Mouse (Mus musculus): ENCODE measurements around the gene Hoxa2. TPM values are rescaled to one million over a fixed set of nuclear protein-coding genes. Genes with fewer than 3 reads are reported as not detected.

Hoxa2 gene
- total RNA-seq, 2 experiments from 2014 or later: not detected

DNA sequence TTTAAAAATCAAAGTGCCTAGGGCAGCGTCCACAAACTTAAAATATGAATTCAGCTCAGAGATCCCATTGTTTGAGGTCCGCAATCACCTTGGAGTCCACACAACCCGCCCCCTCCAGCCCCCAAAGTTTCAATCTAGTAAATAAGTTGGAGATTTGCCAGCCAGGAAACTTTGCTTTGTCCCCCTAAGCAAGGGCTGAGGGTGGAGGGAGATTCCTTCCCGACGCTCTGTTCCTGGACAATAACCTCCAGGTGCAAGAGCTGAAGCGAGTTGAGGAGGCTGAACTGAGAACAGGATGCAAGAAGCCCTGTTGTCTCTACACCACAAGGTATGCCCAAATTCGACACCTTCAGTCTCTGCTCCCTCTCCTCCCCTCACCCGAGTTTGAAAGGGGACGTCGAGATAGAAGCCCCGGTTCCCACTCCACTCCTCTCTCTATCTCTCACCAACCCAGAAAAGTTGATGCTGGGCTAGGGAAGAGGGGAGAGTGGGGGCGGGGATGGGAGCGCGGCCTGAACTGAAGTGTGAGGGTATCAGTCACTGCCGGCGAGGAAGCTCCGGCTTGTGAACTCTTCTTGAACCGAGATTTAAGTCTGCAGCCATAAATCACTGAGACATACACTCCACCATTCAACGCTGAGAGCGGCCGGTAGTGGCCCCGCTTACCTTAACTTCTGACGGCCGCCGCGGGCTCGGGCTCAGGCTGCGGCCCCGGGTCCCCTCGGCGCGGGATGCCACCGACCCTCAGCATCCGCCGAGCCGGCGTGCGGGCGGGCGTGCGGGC lies 10.5 kb upstream of the Hoxa2 start:
- no peak for TF ChIP-seq CTCF (IDR thresholded peaks at IDR 0.05)
- Histone ChIP-seq H3K27ac (no peak overlapping the region), H3K4me3 (no peak overlapping the region)
- no peak for DNase-seq (ENCODE audit: extremely low spot score in 1 of 2, low spot score in 2 of 2)
- intact Hi-C loops (cut with DNase I): no loop called here

DNA sequence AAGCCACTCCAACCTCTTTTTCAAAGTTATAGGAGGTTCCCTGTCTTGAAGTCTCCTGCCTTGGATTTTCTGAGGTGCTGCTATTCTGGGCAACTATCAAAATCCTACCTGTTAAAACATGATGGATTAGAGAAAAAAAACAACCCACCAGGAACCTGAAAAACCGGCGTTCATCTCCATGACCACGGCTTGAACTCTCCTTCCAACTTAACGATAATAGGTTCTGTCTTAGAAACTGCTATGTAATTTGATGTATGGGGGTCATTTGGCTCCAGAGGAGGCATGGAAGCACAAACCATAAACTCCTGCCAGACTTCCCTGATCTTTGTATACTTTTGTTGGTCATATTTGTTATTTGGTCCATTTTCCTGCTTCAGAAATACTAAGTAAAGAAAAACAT lies 9.0 kb upstream of the Hoxa2 start:
- no peak for DNase-seq (ENCODE audit: extremely low spot score in 1 of 2, low spot score in 2 of 2)
- Histone ChIP-seq H3K4me3 (no peak overlapping the region), H3K27ac (no peak overlapping the region)
- intact Hi-C loops (cut with DNase I): no loop called here
- no peak for TF ChIP-seq CTCF (IDR thresholded peaks at IDR 0.05)

GRCm38 (mm10) chr6:52172501-52172900 lies 7.9 kb upstream of the Hoxa2 start:
- no peak for TF ChIP-seq CTCF (IDR thresholded peaks at IDR 0.05)
- Histone ChIP-seq H3K4me3 (no peak overlapping the region), H3K27ac (no peak overlapping the region)
- DNase-seq (ENCODE audit: extremely low spot score in 1 of 2, low spot score in 2 of 2): no peak
- intact Hi-C loops (cut with DNase I): no loop called here

GRCm38 (mm10) chr6:52171938-52172337 lies 7.3 kb upstream of the Hoxa2 start:
- no peak overlapping the region for H3K27ac ChIP-seq
- H3K4me3 ChIP-seq: no peak overlapping the region
- no peak for DNase-seq (ENCODE audit: extremely low spot score in 1 of 2, low spot score in 2 of 2)
- no peak for TF ChIP-seq CTCF (IDR thresholded peaks at IDR 0.05)
- intact Hi-C loops (cut with DNase I): no loop called here

DNA sequence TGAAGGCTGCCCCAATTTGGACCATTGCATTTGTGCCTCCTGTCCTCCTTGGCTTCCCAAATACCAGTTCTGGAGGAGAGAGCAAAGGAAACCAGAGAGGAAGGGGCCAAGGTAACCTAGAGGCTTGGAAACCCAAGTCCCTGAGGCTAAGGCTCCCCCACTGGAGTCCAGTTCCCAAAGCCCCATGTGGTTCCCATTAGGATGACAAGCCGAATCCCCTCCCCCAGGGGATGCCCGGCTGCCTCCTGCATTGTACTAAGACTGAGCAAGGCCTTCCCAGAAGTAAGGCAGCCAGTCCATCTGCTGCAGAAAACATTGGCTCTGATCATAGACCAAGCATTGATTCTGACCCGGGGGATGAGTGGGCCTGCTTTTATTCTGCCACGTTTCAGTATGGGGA lies 6.7 kb upstream of the Hoxa2 start:
- TF ChIP-seq CTCF (IDR thresholded peaks at IDR 0.05): no peak
- H3K27ac ChIP-seq: no peak overlapping the region
- no peak overlapping the region for H3K4me3 ChIP-seq
- intact Hi-C loops (cut with DNase I): no loop called here
- DNase-seq (ENCODE audit: extremely low spot score in 1 of 2, low spot score in 2 of 2): no peak

DNA sequence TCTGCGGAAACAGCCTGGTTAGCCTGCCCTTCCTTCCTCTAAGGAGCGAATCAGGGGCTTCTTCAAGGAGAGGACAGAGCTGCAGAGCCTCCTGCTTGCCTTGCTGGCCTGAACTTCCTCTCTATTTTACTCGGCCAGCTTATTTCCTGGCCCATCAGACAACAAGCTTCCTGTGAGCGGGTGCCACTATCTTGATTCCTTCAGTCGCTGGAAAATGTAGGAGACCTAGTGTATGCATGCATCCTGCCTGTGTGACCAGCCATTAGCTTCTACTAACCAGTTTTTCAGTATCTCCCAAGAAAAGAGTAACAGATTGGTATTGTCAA lies 6.2 kb upstream of the Hoxa2 start:
- Histone ChIP-seq H3K27ac (no peak overlapping the region), H3K4me3 (no peak overlapping the region)
- no peak for TF ChIP-seq CTCF (IDR thresholded peaks at IDR 0.05)
- DNase-seq (ENCODE audit: extremely low spot score in 1 of 2, low spot score in 2 of 2): no peak
- intact Hi-C loops (cut with DNase I): no loop called here

DNA sequence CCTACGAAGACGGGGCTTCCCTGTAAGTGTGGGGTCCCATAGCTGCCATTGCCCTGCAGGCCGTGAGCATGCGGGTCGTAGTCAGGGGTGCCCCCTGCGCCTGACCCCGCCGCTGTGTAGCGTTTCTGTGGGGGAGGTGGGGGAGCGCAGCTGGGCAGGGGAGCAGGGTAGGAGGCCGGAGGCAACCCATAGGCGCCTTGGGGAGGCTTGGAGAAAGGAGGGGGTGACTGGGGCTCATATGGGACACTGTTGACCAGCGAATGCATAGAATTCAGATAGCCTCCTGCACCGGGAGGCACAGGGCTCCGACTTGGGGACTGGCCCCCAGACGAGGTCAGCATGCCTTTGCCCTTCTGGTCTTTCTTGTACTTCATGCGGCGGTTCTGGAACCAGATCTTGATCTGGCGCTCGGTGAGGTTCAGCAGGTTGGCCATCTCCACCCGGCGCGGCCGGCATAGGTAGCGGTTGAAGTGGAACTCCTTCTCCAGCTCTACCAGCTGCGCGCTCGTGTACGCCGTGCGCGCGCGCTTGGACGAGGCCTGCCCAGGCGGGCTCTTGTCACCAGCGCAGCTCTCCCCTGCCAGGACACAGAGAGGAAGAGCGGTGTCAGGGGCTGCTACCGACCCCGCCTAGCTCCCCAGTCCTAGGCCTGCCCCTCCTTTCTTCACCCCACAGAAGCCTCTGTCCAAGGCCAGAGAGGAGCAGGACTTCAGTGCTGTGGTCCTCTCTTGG lies 5.7 kb upstream of the Hoxa2 start:
- TF ChIP-seq CTCF (IDR thresholded peaks at IDR 0.05): no peak
- no peak overlapping the region for H3K27ac ChIP-seq
- intact Hi-C loops (cut with DNase I): no loop called here
- no peak overlapping the region for H3K4me3 ChIP-seq
- no peak for DNase-seq (ENCODE audit: extremely low spot score in 1 of 2, low spot score in 2 of 2)

DNA sequence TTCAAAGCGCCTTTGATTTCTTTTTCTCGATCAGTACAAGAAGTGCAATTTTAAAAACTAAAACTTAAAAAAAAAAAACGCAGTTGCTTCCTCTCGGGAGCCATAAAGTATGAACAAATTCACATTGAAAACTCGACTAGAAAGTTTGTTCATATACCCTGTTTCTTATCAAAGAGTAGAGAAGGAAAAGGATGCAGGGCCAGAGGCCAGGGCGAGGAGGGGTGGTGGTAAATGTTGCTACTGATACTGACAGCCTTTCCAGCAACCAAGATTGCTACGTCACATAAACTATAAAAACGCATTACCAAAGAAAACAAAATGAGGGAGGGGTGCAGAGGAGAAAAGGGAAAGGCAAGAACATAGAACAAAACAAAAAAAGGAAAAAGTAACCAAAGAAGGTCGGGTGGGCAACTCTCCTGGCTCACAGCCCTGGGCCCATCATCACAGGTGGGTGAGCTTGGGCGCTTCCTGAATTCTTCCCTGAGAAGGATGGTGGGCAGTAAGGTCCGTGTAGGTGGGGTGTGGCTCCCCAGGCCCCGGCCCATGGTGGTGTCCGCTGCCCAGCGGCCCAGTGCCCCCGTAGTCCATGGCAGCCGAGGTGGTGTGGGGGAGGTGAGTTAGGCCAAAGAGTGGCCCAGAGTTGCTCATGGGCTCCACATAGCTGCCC lies 5.0 kb upstream of the Hoxa2 start:
- DNase-seq (ENCODE audit: extremely low spot score in 1 of 2, low spot score in 2 of 2): no peak
- Histone ChIP-seq H3K4me3 (no peak overlapping the region), H3K27ac (no peak overlapping the region)
- TF ChIP-seq CTCF (IDR thresholded peaks at IDR 0.05): no peak
- intact Hi-C loops (cut with DNase I): loop anchor here (5.0 kb wide), 1 partner anchor 992 kb away; no protein-coding TSS in a partner anchor

- intact Hi-C loops (cut with DNase I): loop anchor here (5.0 kb wide), 1 partner anchor 991 kb away; no protein-coding TSS in a partner anchor
- Histone ChIP-seq H3K4me3 (no peak overlapping the region), H3K27ac (no peak overlapping the region)
Measured at GRCm38 (mm10) chr6:52168191-52169055, 3.8 kb upstream of the Hoxa2 start.

DNA sequence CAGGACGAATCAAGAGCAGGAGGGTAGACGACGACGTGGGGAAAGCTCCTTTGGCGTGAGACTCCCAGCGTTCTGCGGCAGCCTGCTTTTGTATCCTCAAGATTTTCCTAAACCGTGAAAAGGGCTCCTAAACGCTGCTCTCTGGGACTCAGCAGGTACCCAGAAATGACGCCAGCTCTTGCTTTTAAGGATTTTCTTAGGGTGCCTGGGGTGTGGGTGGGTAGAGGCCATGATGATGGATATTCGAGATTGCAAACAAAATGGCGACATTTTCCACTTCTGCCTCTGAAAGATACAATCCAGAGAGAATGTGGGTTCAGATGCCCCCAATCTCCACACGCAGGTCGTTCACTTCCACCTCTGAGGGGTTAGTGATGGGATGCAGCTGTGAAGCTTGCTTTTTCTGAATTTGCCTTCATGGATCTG lies 3.1 kb upstream of the Hoxa2 start:
- TF ChIP-seq CTCF (IDR thresholded peaks at IDR 0.05): no peak
- Histone ChIP-seq H3K27ac (no peak overlapping the region), H3K4me3 (no peak overlapping the region)
- intact Hi-C loops (cut with DNase I): loop anchor here (5.0 kb wide), 1 partner anchor 990 kb away; no protein-coding TSS in a partner anchor
- no peak for DNase-seq (ENCODE audit: extremely low spot score in 1 of 2, low spot score in 2 of 2)

More at GRCm38 (mm10) chr6:52168191-52169055, 3.8 kb upstream of the Hoxa2 start:
- no peak for DNase-seq (ENCODE audit: extremely low spot score in 1 of 2, low spot score in 2 of 2)
- no peak for TF ChIP-seq CTCF (IDR thresholded peaks at IDR 0.05)

DNA sequence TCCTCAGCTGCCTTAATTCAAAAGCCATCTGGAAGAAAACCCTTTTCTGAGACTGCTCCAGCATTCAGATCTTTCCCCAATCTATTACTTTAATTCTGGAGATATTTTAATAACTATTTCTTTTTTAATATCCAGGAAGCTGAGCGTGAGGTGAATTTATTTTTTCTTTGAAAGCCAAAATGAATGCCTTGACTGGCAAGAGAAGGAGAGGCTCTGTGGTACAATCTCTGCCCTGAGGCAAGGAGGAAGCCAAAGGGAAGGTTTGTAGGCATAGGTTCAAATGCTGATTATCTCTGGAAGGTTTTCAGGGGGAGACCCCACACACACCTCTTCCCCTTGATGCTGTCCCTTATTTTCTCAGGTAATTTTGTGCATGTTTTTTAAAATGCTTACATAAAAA lies 2.5 kb upstream of the Hoxa2 start:
- Histone ChIP-seq H3K4me3 (no peak overlapping the region), H3K27ac (no peak overlapping the region)
- no peak for DNase-seq (ENCODE audit: extremely low spot score in 1 of 2, low spot score in 2 of 2)
- intact Hi-C loops (cut with DNase I): loop anchor here (5.0 kb wide), 1 partner anchor 990 kb away; no protein-coding TSS in a partner anchor
- TF ChIP-seq CTCF (IDR thresholded peaks at IDR 0.05): no peak

Data from left cerebral cortex, adult 2 months (tissue).